Mouse (Mus musculus) cerebellum, adult 2 months (tissue): ENCODE results near the gene Pmepa1.

Experiments used
- CTCF ChIP-seq: fragments of 200-500 bp; IDR thresholded peaks from 2 replicates; pipeline ENCODE4 v1.5.1; 2011; ENCODE audit warnings: low read depth, mild to moderate bottlenecking, control low read depth, low read length, moderate library complexity, borderline replicate concordance; ENCODE audit not compliant: insufficient read depth
- POLR2A ChIP-seq: fragments of 200-500 bp; IDR thresholded peaks from 2 replicates; pipeline ENCODE4 v1.6.1; 2011; ENCODE audit warnings: low read length, control low read depth, borderline replicate concordance; ENCODE audit not compliant: insufficient read depth

DNA sequence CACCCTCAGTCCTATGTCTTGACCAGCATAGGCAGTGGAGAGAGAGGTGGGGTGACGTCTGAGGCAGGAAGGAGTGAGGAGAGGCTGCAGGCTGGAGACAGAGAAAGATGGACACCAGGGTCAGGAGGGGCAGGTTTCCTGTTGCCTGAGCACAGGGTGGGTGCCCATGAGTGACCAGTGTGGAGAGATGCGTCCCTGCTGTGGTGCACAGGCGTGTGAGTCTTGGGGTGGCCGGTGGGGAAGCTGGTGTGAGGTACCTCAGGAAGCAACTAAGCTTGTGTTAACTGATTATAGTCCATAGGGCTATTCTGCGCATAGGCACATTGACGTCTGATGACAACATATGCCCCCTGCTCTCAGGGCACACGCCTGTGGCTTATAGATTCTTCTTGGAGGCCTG is 97.3 kb downstream of the Pmepa1 start:
- TF ChIP-seq POLR2A, result no peak
- TF ChIP-seq CTCF, result no peak
